Mouse (Mus musculus): Measurements from ENCODE around the gene Samt1.
"Not testable (repeated sequence)": the region's sequence is repeated elsewhere in the genome, so short reads cannot be mapped to it uniquely, and the experiment has no call there.

Samt1 gene

GRCm38 (mm10) chrX:154012540-154012939, at the start of gene Samt1:
TSS of gene Samt1 (minus strand) at chrX:154012640.
- not testable (repeated sequence) for DNase-seq (ENCODE audit: low read depth, low spot score)

- not testable (repeated sequence) for DNase-seq (ENCODE audit: low read depth, low spot score)
Observed at GRCm38 (mm10) chrX:154054939-154055338, 42.5 kb upstream of the Samt1 start, which contains the start of gene Gm10057. TSS of gene Gm10057 (minus strand) at chrX:154055039.

- DNase-seq (ENCODE audit: low read depth, low spot score): not testable (repeated sequence)
Observed at GRCm38 (mm10) chrX:154033727-154034126, 21.3 kb upstream of the Samt1 start, which contains the start of gene 4921511M17Rik. TSS of gene 4921511M17Rik (minus strand) at chrX:154033827.

- not testable (repeated sequence) for DNase-seq (ENCODE audit: low read depth, low spot score)
Observed at GRCm38 (mm10) chrX:153976914-153977313, 35.5 kb downstream of the Samt1 start.

- not testable (repeated sequence) for DNase-seq (ENCODE audit: low read depth, low spot score)
Observed at GRCm38 (mm10) chrX:153976467-153976866, 36.0 kb downstream of the Samt1 start.

- DNase-seq (ENCODE audit: low read depth, low spot score): no peak
Observed at GRCm38 (mm10) chrX:153974450-153974849, 38.0 kb downstream of the Samt1 start.

GRCm38 (mm10) chrX:153952866-153953265, 59.6 kb downstream of the Samt1 start:
- DNase-seq (ENCODE audit: low read depth, low spot score): not testable (repeated sequence)
